Mouse (Mus musculus) mouse embryonic stem cell (cell line): ENCODE measurements around the gene Naaladl1.

Source experiments
- in situ Hi-C, 2 experiments: fragments of 300-500 bp; cut with MboI; formaldehyde crosslinking; loops; 1 replicate in 1 of 2; 3 replicates in 1 of 2; pipeline ENCODE4 v1.14.3; 2019 to 2020; ENCODE audit warnings: low sequenced_read_pairs in 2 of 2, low pct_unique_long_range_greater_than_20kb in 1 of 2, mixed read lengths in 1 of 2; ENCODE audit not compliant: unreplicated experiment in 1 of 2

Naaladl1 gene

DNA sequence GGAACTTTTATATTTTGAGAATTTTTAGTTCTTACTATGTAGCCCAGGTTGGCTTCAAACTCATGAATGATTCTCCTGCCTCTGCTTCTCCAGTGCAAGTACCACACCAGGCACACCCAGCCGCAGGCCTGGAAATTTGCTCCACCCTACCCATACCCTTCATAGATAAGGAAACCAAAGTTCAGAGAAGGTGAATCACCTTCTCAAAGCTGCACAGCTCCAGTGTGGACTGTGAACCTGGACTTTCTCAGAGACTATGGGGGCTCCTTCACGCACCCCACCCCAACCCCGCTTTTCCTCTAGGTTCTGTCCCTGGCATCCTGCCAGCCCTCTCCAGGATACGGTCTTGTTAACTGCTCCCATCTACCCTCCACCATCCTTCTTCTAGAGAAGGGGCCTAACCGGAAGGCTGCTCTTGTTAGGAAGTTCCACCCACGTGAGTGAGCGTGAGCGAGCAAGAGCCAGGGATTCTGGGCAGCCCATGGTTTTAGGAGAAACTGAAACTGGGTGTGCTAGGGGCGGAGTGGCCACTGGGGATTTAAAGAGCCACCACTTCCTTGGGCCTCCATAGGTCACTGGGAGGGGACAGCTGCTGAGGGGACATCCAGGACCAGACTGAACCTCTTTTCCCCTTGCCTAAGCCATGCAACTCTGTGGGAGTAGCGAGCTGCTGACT lies 58.4 kb downstream of the Naaladl1 start:
- in situ Hi-C loops = no loop called here
